Mouse (Mus musculus) MEL (cell line): ENCODE measurements around the gene Rnf19b. TPM values are rescaled to one million over a fixed set of nuclear protein-coding genes. Genes with fewer than 3 reads are reported as not detected.

Experiments used
- DNase-seq: peaks from one replicate; pipeline ENCODE4 v3.0.0; 2011; ENCODE audit warnings: low read depth, low spot score
- H3K27ac ChIP-seq: 2 replicates; pipeline ENCODE4 v1.5.1; 2012; ENCODE audit warnings: low read depth, mild to moderate bottlenecking, control low read depth, low read length, moderate library complexity; ENCODE audit not compliant: control insufficient read depth
- H3K27me3 ChIP-seq, 2 experiments: fragments of 150-350 bp in 1 of 2; sonication (generic) in 1 of 2; 2 replicates each; pipeline ENCODE4 v1.6.1; 2012; ENCODE audit warnings: low read length in 2 of 2, mild to moderate bottlenecking in 2 of 2, improper control_type of control experiment in 1 of 2, moderate library complexity in 1 of 2; ENCODE audit not compliant: insufficient read depth in 2 of 2, control insufficient read depth in 1 of 2
- H3K36me3 ChIP-seq, 2 experiments: 2 replicates each; pipeline ENCODE4 v1.6.1; 2012 to 2014; ENCODE audit warnings: low read length in 2 of 2, improper control_type of control experiment in 1 of 2, inconsistent platforms in 1 of 2, mild to moderate bottlenecking in 1 of 2; ENCODE audit not compliant: insufficient read depth in 2 of 2, control insufficient read depth in 1 of 2
- H3K4me1 ChIP-seq, 2 experiments: fragments of 150-350 bp in 1 of 2; sonication (generic) in 1 of 2; 2 replicates each; pipeline ENCODE4 v1.6.1; 2012; ENCODE audit warnings: low read length in 2 of 2, improper control_type of control experiment in 1 of 2, mild to moderate bottlenecking in 1 of 2; ENCODE audit not compliant: insufficient read depth in 2 of 2, control insufficient read depth in 1 of 2
- H3K4me3 ChIP-seq, 2 experiments: fragments of 150-350 bp in 1 of 2; sonication (generic) in 1 of 2; 2 replicates each; pipeline ENCODE4 v1.5.1; 2012; ENCODE audit warnings: low read depth in 2 of 2, low read length in 2 of 2, mild to moderate bottlenecking in 2 of 2, moderate library complexity in 2 of 2, control low read depth in 1 of 2, improper control_type of control experiment in 1 of 2; ENCODE audit not compliant: control insufficient read depth in 1 of 2, insufficient read depth in 1 of 2
- H3K79me2 ChIP-seq: 2 replicates; pipeline ENCODE4 v1.6.1; 2012; ENCODE audit warnings: mild to moderate bottlenecking, low read length, moderate library complexity; ENCODE audit not compliant: control insufficient read depth, poor library complexity, insufficient read depth
- H3K9ac ChIP-seq: 2 replicates; pipeline ENCODE4 v1.6.1; 2012; ENCODE audit warnings: low read depth, mild to moderate bottlenecking, control low read depth, low read length, moderate library complexity; ENCODE audit not compliant: control insufficient read depth, poor library complexity, severe bottlenecking
- H3K9me3 ChIP-seq: fragments of 150-350 bp; sonication (generic); replicated peaks from 2 replicates; pipeline ENCODE4 v1.6.1; 2012; ENCODE audit warnings: mild to moderate bottlenecking, low read length, improper control_type of control experiment, moderate library complexity; ENCODE audit not compliant: insufficient read depth
- CHD1 ChIP-seq: IDR thresholded peaks from 2 replicates; pipeline ENCODE4 v1.6.1; 2012; ENCODE audit warnings: low read depth, mild to moderate bottlenecking, inconsistent platforms, low read length, improper control_type of control experiment
- CHD2 ChIP-seq: IDR thresholded peaks from 2 replicates; pipeline ENCODE4 v1.6.1; 2011; ENCODE audit warnings: low read length, improper control_type of control experiment
- ELF1 ChIP-seq: IDR thresholded peaks from 2 replicates; pipeline ENCODE4 v1.6.1; 2014; ENCODE audit warnings: low read depth, mild to moderate bottlenecking, inconsistent platforms, low read length, improper control_type of control experiment, moderate library complexity
- GATA1 ChIP-seq: IDR thresholded peaks from 2 replicates; pipeline ENCODE4 v1.6.1; 2011; ENCODE audit warnings: low read depth, low read length, improper control_type of control experiment
- HCFC1 ChIP-seq: IDR thresholded peaks from 2 replicates; pipeline ENCODE4 v1.6.1; 2012; ENCODE audit warnings: low read depth, mild to moderate bottlenecking, inconsistent platforms, low read length, improper control_type of control experiment, moderate library complexity
- JUND ChIP-seq: IDR thresholded peaks from 2 replicates; pipeline ENCODE4 v1.6.1; 2011; ENCODE audit warnings: low read depth, mild to moderate bottlenecking, improper control_type of control experiment, low read length
- KAT2A ChIP-seq: conservative IDR thresholded peaks from 2 replicates; pipeline ENCODE4 v1.6.1; 2012; ENCODE audit warnings: low read depth, low read length, improper control_type of control experiment, inconsistent platforms
- MAFK ChIP-seq: IDR thresholded peaks from 2 replicates; pipeline ENCODE4 v1.6.1; 2011; ENCODE audit warnings: low read depth, mild to moderate bottlenecking, low read length, improper control_type of control experiment, borderline replicate concordance
- MAX ChIP-seq: IDR thresholded peaks from 2 replicates; pipeline ENCODE4 v1.6.1; 2011; ENCODE audit warnings: low read length, improper control_type of control experiment
- MYC ChIP-seq: IDR thresholded peaks from 2 replicates; pipeline ENCODE4 v1.6.1; 2011; ENCODE audit warnings: low read depth, mild to moderate bottlenecking, low read length, improper control_type of control experiment, moderate library complexity
- POLR2A ChIP-seq, 2 experiments: IDR thresholded peaks; 2 replicates each; pipeline ENCODE4 v1.6.1; 2011 to 2012; ENCODE audit warnings: low read length in 2 of 2, mild to moderate bottlenecking in 2 of 2, control low read depth in 1 of 2, improper control_type of control experiment in 1 of 2, low read depth in 1 of 2, moderate library complexity in 1 of 2; ENCODE audit not compliant: control insufficient read depth in 1 of 2, insufficient read depth in 1 of 2, poor library complexity in 1 of 2
- POLR2AphosphoS5 ChIP-seq: IDR thresholded peaks from 2 replicates; pipeline ENCODE4 v1.6.1; 2012; ENCODE audit warnings: low read depth, borderline replicate concordance, mild to moderate bottlenecking, inconsistent platforms, low read length, moderate library complexity, mixed read lengths
- SIN3A ChIP-seq: IDR thresholded peaks from 2 replicates; pipeline ENCODE4 v1.6.1; 2012; ENCODE audit warnings: low read length, improper control_type of control experiment, inconsistent platforms
- TAL1 ChIP-seq: IDR thresholded peaks from 2 replicates; pipeline ENCODE4 v1.6.1; 2012; ENCODE audit warnings: mild to moderate bottlenecking, inconsistent platforms, low read length, moderate library complexity, mixed read lengths
- TCF12 ChIP-seq: IDR thresholded peaks from 2 replicates; pipeline ENCODE4 v1.6.1; 2014; ENCODE audit warnings: low read depth, mild to moderate bottlenecking, inconsistent platforms, low read length, improper control_type of control experiment, moderate library complexity
- USF2 ChIP-seq, 2 experiments: IDR thresholded peaks; 2 replicates each; pipeline ENCODE4 v1.6.1; 2011 to 2012; ENCODE audit warnings: improper control_type of control experiment in 2 of 2, low read length in 2 of 2, borderline replicate concordance in 1 of 2, inconsistent platforms in 1 of 2, low read depth in 1 of 2, mild to moderate bottlenecking in 1 of 2; ENCODE audit not compliant: insufficient read depth in 1 of 2
- ZC3H11A ChIP-seq: IDR thresholded peaks from 2 replicates; pipeline ENCODE4 v1.6.1; 2012; ENCODE audit warnings: low read depth, mild to moderate bottlenecking, inconsistent platforms, low read length, improper control_type of control experiment
- polyA plus RNA-seq, 2 experiments: library from polyadenylated mRNA; stranded (reverse) in 1 of 2; unstranded in 1 of 2; fragments of >175 nt in 1 of 2; fragments of >200 nt in 1 of 2; gene quantifications; 2 replicates each; pipeline versions ENCODE4 v1.2.1 to v1.2.4; 2012; ENCODE audit warnings: low replicate concordance in 2 of 2, low read depth in 1 of 2; ENCODE audit not compliant: insufficient read length in 2 of 2, insufficient read depth in 1 of 2, missing spikeins in 1 of 2
- total RNA-seq: library from RNA; depleted of rRNA; stranded (reverse); fragments of 300-350 nt; gene quantifications from 2 replicates; pipeline ENCODE4 v1.2.3, GENCODE M21; 2012

The Rnf19b gene
- total and polyA plus RNA-seq, 3 experiments = 26.3 to 30.0 TPM; not detected in 1

DNA sequence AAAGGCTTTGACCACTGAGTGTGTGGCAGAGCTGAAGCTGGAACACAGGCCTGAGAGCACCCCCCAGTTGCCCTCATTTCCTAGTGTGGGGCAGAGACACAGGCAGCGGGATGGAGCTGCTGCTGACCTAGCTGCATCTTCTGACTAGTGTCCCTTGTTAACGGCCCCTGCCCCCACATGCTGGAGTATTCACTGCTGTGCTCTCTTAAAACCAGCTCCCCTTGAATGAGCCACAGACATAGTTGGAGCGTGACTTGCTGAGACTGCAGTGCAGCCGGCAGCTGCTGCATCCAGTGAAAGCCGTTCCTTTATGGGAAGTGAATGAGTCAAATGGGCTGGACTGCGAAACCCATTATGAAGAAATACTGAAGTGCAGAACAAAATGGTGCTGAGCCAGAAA is 23.4 kb downstream of the Rnf19b start:
- no peak for DNase-seq
- Histone ChIP-seq H3K27me3 (no peaks in the 10 kb centered on the region), H3K9ac (no peak overlapping the region), H3K4me1 (peaks cover 0 to 6% of the 10 kb centered on the region in 2 experiments; a peak in 2 of 4 replicates), H3K36me3 (peaks cover 0 to 7% of the 10 kb centered on the region in 2 experiments; a peak in 3 of 4 replicates), H3K4me3 (no peak overlapping the region), H3K9me3 (no peaks in the 10 kb centered on the region), H3K27ac (no peak overlapping the region), H3K79me2 (no peaks in the 10 kb centered on the region)
- TF ChIP-seq MYC (no peak), TCF12 (no peak), POLR2AphosphoS5 (no peak), USF2 (IDR thresholded peaks at IDR 0.05; ENCODE audit: borderline replicate concordance in 1 of 2, insufficient read depth in 1 of 2, low read depth in 1 of 2, low read length in 2 of 2) (no peak)

DNA sequence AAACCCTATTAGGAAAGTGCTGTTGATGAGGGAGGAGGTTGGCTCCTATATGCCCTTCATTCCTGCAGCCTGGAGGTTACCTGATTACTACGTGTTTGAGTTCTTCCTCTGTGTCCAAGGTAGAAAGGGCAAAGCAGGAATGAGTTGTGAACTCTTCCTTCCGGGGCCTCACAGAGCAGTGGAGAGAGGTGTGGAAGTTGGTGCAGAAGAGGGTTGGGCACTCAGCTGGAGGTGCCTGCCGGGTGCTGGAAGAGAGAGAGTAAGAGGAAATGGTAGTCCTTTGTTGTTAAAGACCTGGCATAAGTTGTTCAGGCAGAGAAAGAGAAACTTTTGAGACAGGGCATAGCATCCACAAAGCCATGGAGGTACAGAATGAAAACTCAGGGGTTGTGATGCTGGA is 23.9 kb downstream of the Rnf19b start:
- Histone ChIP-seq H3K4me3 (no peak overlapping the region), H3K36me3 (peaks cover 0 to 7% of the 10 kb centered on the region in 2 experiments; a peak in 3 of 4 replicates), H3K9me3 (no peaks in the 10 kb centered on the region), H3K27ac (no peak overlapping the region), H3K9ac (no peak overlapping the region), H3K27me3 (no peaks in the 10 kb centered on the region), H3K79me2 (no peaks in the 10 kb centered on the region), H3K4me1 (peaks cover 0 to 6% of the 10 kb centered on the region in 2 experiments; a peak in 2 of 4 replicates)
- TF ChIP-seq KAT2A = no peak
- TF ChIP-seq TAL1 = no peak
- no peak for TF ChIP-seq SIN3A
- no peak for TF ChIP-seq ELF1
- TF ChIP-seq CHD1 = no peak
- no peak for TF ChIP-seq POLR2A (IDR thresholded peaks at IDR 0.05; ENCODE audit: control insufficient read depth in 1 of 2, insufficient read depth in 1 of 2, low read depth in 1 of 2, low read length in 2 of 2, poor library complexity in 1 of 2)
- TF ChIP-seq HCFC1 = no peak
- TF ChIP-seq MAX = no peak
- TF ChIP-seq ZC3H11A = no peak
- no peak for TF ChIP-seq JUND
- no peak for TF ChIP-seq GATA1
- no peak for TF ChIP-seq MAFK
- no peak for TF ChIP-seq CHD2
- DNase-seq = no peak
